26 mouse cellular contexts compared by ENCODE assay signal in genomic region chr1:178866757-178867156, GRCm38 (mm10).
DNase-seq lines count a peak whose midpoint lies in the region; ATAC-seq and TF ChIP-seq lines count a peak whose summit lies in the region.
"Had no signal": no experiment of that assay in that cellular context is flagged by ENCODE, and none has a peak within 500 bp of the region (broad histone marks: within the 10 kb centered on the region; RNA-seq: fewer than 3 reads in every experiment).

No protein-coding gene starts in this region.

- no peak overlapping the region for H3K4me2 ChIP-seq in lung, postnatal 0 days (replicated peaks; ENCODE audit: low read depth, low read length)
- H3K4me2 ChIP-seq: embryonic facial prominence, embryonic 13.5 days; forebrain, embryonic 12.5 days; forebrain, embryonic 15.5 days; heart, embryonic 11.5 days; hindbrain, embryonic 13.5 days; intestine, embryonic 15.5 days had no signal

- no peaks in the 10 kb centered on the region for H3K9me3 ChIP-seq in lung, postnatal 0 days (ENCODE audit: low read length)
- H3K9me3 ChIP-seq: embryonic facial prominence, embryonic 10.5 days; embryonic facial prominence, embryonic 13.5 days; forebrain, embryonic 12.5 days; forebrain, embryonic 15.5 days; hindbrain, embryonic 10.5 days; hindbrain, embryonic 13.5 days; intestine, embryonic 15.5 days had no signal

- H3K27me3 ChIP-seq in lung, postnatal 0 days (replicated peaks; ENCODE audit: insufficient read depth, low read length): no peaks in the 10 kb centered on the region
- H3K27me3 ChIP-seq: CH12.LX; embryonic facial prominence, embryonic 13.5 days; forebrain, embryonic 15.5 days; hindbrain, embryonic 13.5 days; intestine, embryonic 15.5 days had no signal

- H3K36me3 ChIP-seq in lung, postnatal 0 days (ENCODE audit: insufficient read depth, low read length): no peaks in the 10 kb centered on the region
- H3K36me3 ChIP-seq: forebrain, embryonic 12.5 days; forebrain, embryonic 15.5 days; G1E; hindbrain, embryonic 10.5 days; intestine, embryonic 15.5 days had no signal

- ATAC-seq in lung, postnatal 0 days: no peak
- peak; percentile 97 for ATAC-seq in granulocyte monocyte progenitor cell, adult 5-6 weeks (replicated peaks; ENCODE audit: poor library complexity, severe bottlenecking)
- peak; percentile 97 for ATAC-seq in megakaryocyte progenitor cell, adult 5-6 weeks (replicated peaks; ENCODE audit: poor library complexity)
- ATAC-seq: forebrain, embryonic 15.5 days; hindbrain, embryonic 16.5 days; intestine, embryonic 15.5 days had no signal

- H3K27ac ChIP-seq in lung, postnatal 0 days (ENCODE audit: low read length): no peak overlapping the region
- H3K27ac ChIP-seq: embryonic facial prominence, embryonic 10.5 days; embryonic facial prominence, embryonic 13.5 days; forebrain, embryonic 12.5 days; forebrain, embryonic 15.5 days; hindbrain, embryonic 10.5 days; hindbrain, embryonic 13.5 days; intestine, embryonic 15.5 days had no signal

- H3K4me3 ChIP-seq in lung, postnatal 0 days (ENCODE audit: low read depth, low read length): no peak overlapping the region
- H3K4me3 ChIP-seq: embryonic facial prominence, embryonic 10.5 days; embryonic facial prominence, embryonic 13.5 days; erythroblast, embryonic 14.5 days; forebrain, embryonic 12.5 days; forebrain, embryonic 15.5 days; hindbrain, embryonic 10.5 days; hindbrain, embryonic 13.5 days; intestine, embryonic 15.5 days had no signal

- intact Hi-C loops in left cerebral cortex, postnatal 36 days (cut with DNase I): no loop called here

- no peak for TF ChIP-seq EP300 in lung, postnatal 0 days (IDR thresholded peaks at IDR 0.05)

- H3K4me1 ChIP-seq in lung, postnatal 0 days (ENCODE audit: insufficient read depth, low read depth, low read length): no peaks in the 10 kb centered on the region
- H3K4me1 ChIP-seq: forebrain, embryonic 12.5 days had no signal

- no peak overlapping the region for H3K9ac ChIP-seq in lung, postnatal 0 days (replicated peaks; ENCODE audit: low read depth)
- H3K9ac ChIP-seq: embryonic facial prominence, embryonic 13.5 days; forebrain, embryonic 12.5 days; forebrain, embryonic 15.5 days; hindbrain, embryonic 13.5 days; intestine, embryonic 15.5 days had no signal

- DNase-seq in lung, postnatal 0 days (ENCODE audit: low spot score): peak; percentile 17
- no peak for DNase-seq in lung, postnatal 36 days
- DNase-seq in cerebellum, postnatal 10 days: no peak
- DNase-seq in left cerebral cortex, postnatal 36 days (ENCODE audit: low spot score in 2 of 2): no peak
- DNase-seq: adrenal gland, adult 2 months; adrenal gland, postnatal 14 days; B cell, adult 2 months; cerebellum, adult 18-20 months; cerebellum, adult 9-10 months; cerebellum, postnatal 25 days; embryo, embryonic 11 days; gastrocnemius, postnatal 25 days had no signal

- 67% methylated on average over 4 of the region's 4 CpGs for WGBS in lung, postnatal 0 days

- TF ChIP-seq CTCF in lung, postnatal 0 days (IDR thresholded peaks at IDR 0.05): no peak
